Mouse (Mus musculus) layer of hippocampus, adult 9-11 months (tissue): Measurements from ENCODE around the gene Runx3.

Experiments used
- DNase-seq: peaks from one replicate; pipeline ENCODE4 v3.0.0; 2022

Gene Runx3

DNA sequence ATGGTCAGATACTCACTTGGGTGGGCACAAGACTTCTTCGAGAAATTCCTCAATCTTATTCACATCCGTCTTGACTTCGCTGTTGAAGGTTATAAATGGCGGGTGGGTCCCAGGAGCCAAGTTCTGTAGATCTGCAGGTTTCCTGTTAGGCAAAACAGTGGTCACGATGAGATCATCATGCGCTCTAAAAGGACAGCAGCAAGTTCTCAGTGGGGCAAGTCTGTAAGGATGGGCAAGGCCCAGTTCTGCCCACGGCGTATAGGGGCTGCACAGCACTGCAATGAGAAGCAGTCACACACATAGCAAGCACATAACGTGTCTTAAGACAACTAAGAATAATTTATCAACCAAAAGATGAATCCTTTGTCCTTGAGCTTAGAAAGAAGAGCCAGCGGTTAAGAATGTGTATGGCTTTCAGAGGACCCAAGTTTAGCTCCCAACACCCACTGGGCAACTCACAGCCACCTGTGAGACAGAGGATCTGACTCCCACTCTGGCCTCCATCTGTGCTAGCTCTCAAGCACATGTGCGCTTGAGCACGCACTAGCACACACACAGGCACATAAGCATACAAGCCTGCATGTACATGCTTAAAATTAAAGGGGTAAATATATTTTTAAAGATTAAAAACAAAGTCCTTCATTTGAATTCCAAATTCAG, 105.7 kb downstream of the Runx3 start:
- no peak for DNase-seq
